Mouse (Mus musculus) urinary bladder, postnatal 4 days (tissue): Measurements from ENCODE around the gene Alpl.

ENCODE experiments used
- DNase-seq, 2 experiments: peaks; one replicate each; pipeline ENCODE4 v3.0.0; 2021 to 2022; ENCODE audit warnings: low spot score in 2 of 2

Alpl gene

GRCm38 (mm10) chr4:137795611-137796557 lies at the start of gene Alpl:
TSS of gene Alpl (minus strand) at chr4:137796384.
- DNase-seq = peak; percentile 75 to 81

- DNase-seq = peak; percentile 60 to 84
Measured at GRCm38 (mm10) chr4:137844656-137845055, 48.5 kb upstream of the Alpl start.

GRCm38 (mm10) chr4:137839452-137839851 lies 43.3 kb upstream of the Alpl start:
- no peak for DNase-seq

- no peak for DNase-seq
Measured at GRCm38 (mm10) chr4:137838791-137839190, 42.6 kb upstream of the Alpl start.

GRCm38 (mm10) chr4:137837792-137838191 lies 41.6 kb upstream of the Alpl start:
- DNase-seq = no peak

GRCm38 (mm10) chr4:137836741-137837140 lies 40.6 kb upstream of the Alpl start:
- no peak for DNase-seq

- DNase-seq = peak; percentile 59 to 78
Measured at GRCm38 (mm10) chr4:137835624-137836337, 39.6 kb upstream of the Alpl start.

- no peak for DNase-seq
Measured at GRCm38 (mm10) chr4:137831598-137831997, 35.4 kb upstream of the Alpl start.

- DNase-seq = no peak
Measured at GRCm38 (mm10) chr4:137830380-137830779, 34.2 kb upstream of the Alpl start.

- no peak for DNase-seq
Measured at GRCm38 (mm10) chr4:137824881-137825280, 28.7 kb upstream of the Alpl start.

GRCm38 (mm10) chr4:137823542-137823941 lies 27.4 kb upstream of the Alpl start:
- no peak for DNase-seq

- DNase-seq = no peak
Measured at GRCm38 (mm10) chr4:137822537-137822936, 26.4 kb upstream of the Alpl start.

GRCm38 (mm10) chr4:137820721-137821120 lies 24.5 kb upstream of the Alpl start:
- no peak for DNase-seq

- no peak for DNase-seq
Measured at GRCm38 (mm10) chr4:137819487-137819886, 23.3 kb upstream of the Alpl start.

GRCm38 (mm10) chr4:137818341-137818740 lies 22.2 kb upstream of the Alpl start:
- no peak for DNase-seq

- DNase-seq = no peak
Measured at GRCm38 (mm10) chr4:137816216-137816615, 20.0 kb upstream of the Alpl start.

GRCm38 (mm10) chr4:137815473-137815872 lies 19.3 kb upstream of the Alpl start:
- no peak for DNase-seq

- DNase-seq = no peak
Measured at GRCm38 (mm10) chr4:137814140-137814539, 18.0 kb upstream of the Alpl start.

- no peak for DNase-seq
Measured at GRCm38 (mm10) chr4:137812946-137813708, 16.9 kb upstream of the Alpl start.

GRCm38 (mm10) chr4:137809999-137810398 lies 13.8 kb upstream of the Alpl start:
- no peak for DNase-seq

GRCm38 (mm10) chr4:137807301-137807851 lies 11.2 kb upstream of the Alpl start:
- DNase-seq = no peak

- no peak for DNase-seq
Measured at GRCm38 (mm10) chr4:137801196-137801595, 5.0 kb upstream of the Alpl start.
